Mouse (Mus musculus) CD4-positive, CD25-positive, alpha-beta regulatory T cell, adult 2 months (primary cell): ENCODE measurements at regions not wholly inside any gene's neighbourhood (a gene's known extent, or its start where the extent isn't known, plus 50 kb on each side); places are given as distances from the start of the nearest gene placed in this dataset.

ENCODE experiments used
- DNase-seq: peaks from one replicate; pipeline ENCODE4 v3.0.0-alpha.2; 2012; ENCODE audit warnings: low read depth, low spot score

GRCm38 (mm10) chr14:103933813-103934212 is 89.6 kb upstream of the Ednrb start:
- no peak for DNase-seq

GRCm38 (mm10) chr14:103932170-103932569 is 88.0 kb upstream of the Ednrb start:
- DNase-seq, result no peak

- DNase-seq, result no peak
Measured at GRCm38 (mm10) chr14:103929734-103930364, 85.6 kb upstream of the Ednrb start.

- DNase-seq, result no peak
Measured at GRCm38 (mm10) chr14:103929155-103929729, 85.0 kb upstream of the Ednrb start.

GRCm38 (mm10) chr14:103920169-103920568 is 76.0 kb upstream of the Ednrb start:
- no peak for DNase-seq

GRCm38 (mm10) chr14:103919380-103919779 is 75.2 kb upstream of the Ednrb start:
- DNase-seq, result no peak

GRCm38 (mm10) chr14:103913453-103913852 is 69.3 kb upstream of the Ednrb start:
- no peak for DNase-seq

- no peak for DNase-seq
Measured at GRCm38 (mm10) chr14:103911707-103912106, 67.5 kb upstream of the Ednrb start.

GRCm38 (mm10) chr14:103911280-103911679 is 67.1 kb upstream of the Ednrb start:
- DNase-seq, result no peak

- DNase-seq, result no peak
Measured at GRCm38 (mm10) chr14:103906417-103907070, 62.3 kb upstream of the Ednrb start.

- DNase-seq, result no peak
Measured at GRCm38 (mm10) chr14:103900817-103901216, 56.6 kb upstream of the Ednrb start.

GRCm38 (mm10) chr14:103899111-103899814 is 55.1 kb upstream of the Ednrb start:
- DNase-seq, result no peak

GRCm38 (mm10) chr14:103898689-103899088 is 54.5 kb upstream of the Ednrb start:
- DNase-seq, result no peak

GRCm38 (mm10) chr14:103895261-103895660 is 51.1 kb upstream of the Ednrb start:
- DNase-seq, result no peak
